Mouse (Mus musculus): ENCODE measurements around the gene S100pbp.

S100pbp gene

DNA sequence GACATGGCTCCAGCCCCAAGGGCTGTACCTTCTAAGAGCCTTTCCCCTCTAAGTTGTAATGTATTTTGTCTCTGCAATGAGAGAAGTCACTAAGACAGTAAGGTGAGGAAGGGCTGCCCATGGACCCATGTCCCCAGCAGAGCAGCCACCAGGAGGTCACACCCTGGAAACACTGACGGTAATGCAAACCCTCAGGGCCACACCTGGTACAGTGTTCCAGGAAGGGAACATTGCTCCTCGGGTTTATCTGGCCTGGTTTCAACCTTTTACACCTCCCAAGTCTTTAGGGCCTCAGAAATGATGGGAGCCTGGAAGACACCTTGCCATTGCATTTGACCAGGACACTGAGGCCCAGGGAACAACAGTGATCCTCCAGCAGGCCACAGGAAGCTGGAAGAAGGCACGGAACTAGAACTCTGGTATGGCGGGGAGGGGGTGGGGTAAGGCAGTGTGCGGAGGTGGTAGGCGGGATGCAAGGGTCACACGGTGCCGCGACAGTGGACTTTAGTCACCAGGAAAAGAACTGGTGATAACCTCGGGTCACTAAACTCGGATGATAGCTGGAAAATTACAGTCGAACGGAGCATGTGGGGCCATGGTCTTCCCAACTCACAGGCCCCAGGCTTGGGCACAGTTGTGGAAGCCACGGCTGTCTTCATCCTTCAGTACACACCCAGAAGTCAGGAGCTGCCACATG, 87.2 kb downstream of the S100pbp start:
- no peak for DNase-seq (ENCODE audit: low spot score in 2 of 2)

Measured in frontal cortex, postnatal 10 days (tissue).